Mouse (Mus musculus) heart, embryonic 13.5 days (tissue): Measurements from ENCODE around the gene Rsg1. TPM values are rescaled to one million over a fixed set of nuclear protein-coding genes. Genes with fewer than 3 reads are reported as not detected.
A peak's percentile ranks its signal among the peaks of the same experiment; 100 is the strongest.

Experiments
- ATAC-seq: fragments of 200-750 bp; cut with Nextera tagmentation; 2 replicates; pipeline ENCODE4 v1.8.0; 2017; ENCODE audit warnings: moderate TSS enrichment; ENCODE audit not compliant: insufficient number of reproducible peaks, low FRiP score, low TSS enrichment; ENCODE audit errors: extremely low read depth
- H3K27ac ChIP-seq: fragments of 300-500 bp; sonication (generic); replicated peaks from 2 replicates; pipeline ENCODE4 v1.5.1; 2015; ENCODE audit warnings: moderate library complexity, mild to moderate bottlenecking, inconsistent platforms
- H3K27me3 ChIP-seq: fragments of 300-500 bp; sonication (generic); replicated peaks from 2 replicates; pipeline ENCODE4 v1.6.1; 2015; ENCODE audit warnings: mild to moderate bottlenecking, inconsistent platforms
- H3K36me3 ChIP-seq: fragments of 300-500 bp; sonication (generic); 2 replicates; pipeline ENCODE4 v1.6.1; 2015; ENCODE audit warnings: mild to moderate bottlenecking, inconsistent platforms
- H3K4me1 ChIP-seq: fragments of 300-500 bp; sonication (generic); 2 replicates; pipeline ENCODE4 v1.6.1; 2015; ENCODE audit warnings: inconsistent platforms
- H3K4me2 ChIP-seq: fragments of 300-500 bp; sonication (generic); 2 replicates; pipeline ENCODE4 v1.6.1; 2015; ENCODE audit warnings: inconsistent platforms, mild to moderate bottlenecking, moderate library complexity
- H3K4me3 ChIP-seq: fragments of 300-500 bp; sonication (generic); 2 replicates; pipeline ENCODE4 v1.5.1; 2015; ENCODE audit warnings: moderate library complexity, mild to moderate bottlenecking, inconsistent platforms
- H3K9ac ChIP-seq: fragments of 300-500 bp; sonication (generic); 2 replicates; pipeline ENCODE4 v1.6.1; 2015; ENCODE audit warnings: inconsistent platforms, mild to moderate bottlenecking, moderate library complexity
- H3K9me3 ChIP-seq: fragments of 300-500 bp; sonication (generic); 2 replicates; pipeline ENCODE4 v1.6.1; 2016; ENCODE audit warnings: inconsistent platforms
- WGBS: fragments of 180-500 bp; shearing (Covaris S2); methylation state at CpG from one replicate; pipeline ENCODE4 v1.1.7; 2015; ENCODE audit warnings: mixed read lengths; 5-methylcytosine and 5-hydroxymethylcytosine counted together
- polyA plus RNA-seq: library from polyadenylated mRNA; unstranded; fragments of >200 nt; fragmentation: Nextera tagmentation; extraction: Ambion mirVana; gene quantifications from 2 replicates; pipeline ENCODE4 v1.2.1, GENCODE M21; 2015

Rsg1 gene
- polyA plus RNA-seq, 1 experiment from 2014 or later: 2.3 TPM

DNA sequence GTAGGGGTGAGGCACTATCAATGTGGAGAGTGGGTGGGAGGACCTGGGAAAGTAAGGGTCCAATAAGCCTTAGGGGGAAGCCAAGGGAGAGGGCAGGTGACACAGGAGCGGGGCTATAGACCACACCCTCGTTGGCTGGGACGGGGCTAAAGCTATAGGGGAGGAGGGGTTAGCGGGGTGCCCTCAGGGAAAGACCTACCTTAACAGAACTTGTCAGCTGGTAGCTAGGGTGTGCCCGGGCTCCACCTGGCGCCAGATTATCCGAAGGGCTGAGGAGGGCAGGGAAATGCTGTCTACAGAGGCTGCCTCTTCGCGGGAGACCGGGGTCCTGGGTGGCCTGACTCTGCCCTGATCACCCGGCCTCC is 34.8 kb downstream of the Rsg1 start:
- Histone ChIP-seq H3K4me3 (peak overlapping the region; percentile 52), H3K9me3 (no peaks in the 10 kb centered on the region), H3K27ac (no peak overlapping the region), H3K27me3 (peaks cover 84% of the 10 kb centered on the region), H3K36me3 (no peaks in the 10 kb centered on the region), H3K4me2 (peak overlapping the region; percentile 72), H3K9ac (0 out of 2 replicates have a peak overlapping the region, but pooled peaks have one; percentile 68), H3K4me1 (peaks cover 44% of the 10 kb centered on the region)
- ATAC-seq: no peak
- 7% methylated on average over 11 of the region's 11 CpGs for WGBS

DNA sequence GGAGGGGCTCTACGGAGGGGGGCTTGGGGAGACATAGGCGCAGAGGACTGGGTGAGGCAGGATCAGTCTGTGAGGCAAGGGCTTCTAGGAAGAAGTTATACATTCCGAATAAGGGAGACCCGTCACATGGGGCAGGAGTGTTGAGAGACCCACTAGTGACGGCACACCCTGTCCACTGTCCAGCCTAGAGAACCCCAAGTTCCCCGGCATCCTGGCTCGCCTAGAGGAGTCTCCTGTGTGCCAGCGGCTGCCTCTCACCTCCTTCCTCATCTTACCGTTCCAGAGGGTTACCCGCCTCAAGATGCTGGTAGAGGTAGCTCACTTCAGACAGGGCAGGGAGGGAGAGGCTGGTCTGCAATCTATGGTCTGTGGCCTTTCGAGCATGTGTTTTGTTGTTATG is 35.6 kb downstream of the Rsg1 start:
- Histone ChIP-seq H3K27me3 (peaks cover 76% of the 10 kb centered on the region), H3K4me2 (no peak overlapping the region), H3K36me3 (no peaks in the 10 kb centered on the region), H3K9ac (no peak overlapping the region), H3K9me3 (no peaks in the 10 kb centered on the region), H3K4me1 (peaks cover 44% of the 10 kb centered on the region), H3K4me3 (no peak overlapping the region), H3K27ac (no peak overlapping the region)
- no peak for ATAC-seq
- WGBS: 66% methylated on average over 11 of the region's 11 CpGs

DNA sequence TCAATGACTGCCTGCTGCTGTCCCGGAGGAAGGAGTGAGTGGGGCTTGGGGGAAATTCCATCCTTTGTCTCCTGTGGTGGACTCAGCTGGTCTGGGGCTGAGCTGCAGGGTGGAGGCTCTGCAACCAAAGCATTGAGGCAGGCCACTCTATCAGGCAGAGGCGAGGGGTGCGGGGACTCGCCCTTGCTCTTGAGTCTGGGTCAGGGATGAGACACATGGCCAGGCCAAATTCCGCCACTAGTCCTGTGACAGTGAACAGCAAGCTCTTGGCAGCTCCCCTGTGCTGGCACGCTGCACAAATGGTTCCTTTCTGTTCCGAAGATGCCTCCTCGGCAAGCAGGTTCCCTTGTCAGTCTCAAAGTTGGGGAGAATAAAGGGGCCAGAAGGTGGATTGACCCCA is 37.3 kb downstream of the Rsg1 start:
- Histone ChIP-seq H3K27ac (no peak overlapping the region), H3K27me3 (peaks cover 59% of the 10 kb centered on the region), H3K9me3 (no peaks in the 10 kb centered on the region), H3K4me3 (no peak overlapping the region), H3K9ac (no peak overlapping the region), H3K4me2 (no peak overlapping the region), H3K4me1 (peaks cover 27% of the 10 kb centered on the region), H3K36me3 (no peaks in the 10 kb centered on the region)
- 50% methylated on average over 8 of the region's 8 CpGs for WGBS
- ATAC-seq: no peak

DNA sequence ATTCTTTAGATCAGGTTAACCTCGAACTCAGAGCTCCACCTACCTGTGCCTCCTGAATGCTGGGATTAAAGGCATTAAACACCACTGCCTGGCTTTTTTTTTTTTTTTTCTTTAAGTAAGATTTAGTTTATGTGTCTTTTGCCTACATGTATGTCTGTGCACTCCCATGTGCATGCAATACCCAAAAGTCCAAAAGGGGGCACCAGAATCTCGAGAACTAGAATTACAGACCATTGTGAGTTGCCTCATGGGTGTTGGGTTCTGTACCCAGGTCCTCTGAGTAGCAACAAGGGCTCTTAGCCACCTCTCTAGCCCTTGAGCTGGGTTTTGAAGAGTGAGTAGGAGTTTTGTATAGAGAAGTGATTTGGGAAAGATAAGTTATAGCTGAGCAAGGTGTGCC is 38.9 kb downstream of the Rsg1 start:
- ATAC-seq: no peak
- Histone ChIP-seq H3K4me1 (peaks cover 11% of the 10 kb centered on the region), H3K27me3 (peaks cover 43% of the 10 kb centered on the region), H3K4me3 (no peak overlapping the region), H3K9ac (no peak overlapping the region), H3K9me3 (no peaks in the 10 kb centered on the region), H3K27ac (no peak overlapping the region), H3K4me2 (no peak overlapping the region), H3K36me3 (no peaks in the 10 kb centered on the region)
- 64% methylated on average over 2 of the region's 2 CpGs for WGBS

DNA sequence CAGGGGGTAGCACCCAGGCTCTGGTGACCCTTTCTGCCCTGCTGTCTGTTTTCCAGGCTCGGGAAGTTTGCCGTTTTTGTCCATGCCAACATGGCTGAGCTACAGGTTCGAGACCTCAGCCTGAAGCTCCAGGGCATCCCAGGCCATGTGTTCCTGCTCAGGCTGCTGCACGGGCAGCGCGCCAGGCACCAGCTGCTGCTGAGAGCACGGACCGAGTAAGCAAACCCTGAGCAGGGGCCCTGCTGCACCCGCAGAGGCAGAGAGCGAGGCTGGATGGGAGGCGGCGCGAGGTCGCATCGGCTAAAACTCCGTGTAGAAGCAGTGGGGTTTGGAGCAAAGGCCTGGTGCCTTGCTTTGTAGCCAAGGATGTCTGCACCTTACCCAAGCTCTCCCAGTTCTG is 40.5 kb downstream of the Rsg1 start:
- H3K9me3 ChIP-seq: no peaks in the 10 kb centered on the region
- H3K4me1 ChIP-seq: no peaks in the 10 kb centered on the region
- peaks cover 27% of the 10 kb centered on the region for H3K27me3 ChIP-seq
- ATAC-seq: no peak
- no peaks in the 10 kb centered on the region for H3K36me3 ChIP-seq
- WGBS: 71% methylated on average over 16 of the region's 16 CpGs
- H3K4me3 ChIP-seq: no peak overlapping the region
- no peak overlapping the region for H3K27ac ChIP-seq
- 0 out of 2 replicates have a peak overlapping the region, but pooled peaks have one; percentile 3 for H3K9ac ChIP-seq
- H3K4me2 ChIP-seq: no peak overlapping the region

DNA sequence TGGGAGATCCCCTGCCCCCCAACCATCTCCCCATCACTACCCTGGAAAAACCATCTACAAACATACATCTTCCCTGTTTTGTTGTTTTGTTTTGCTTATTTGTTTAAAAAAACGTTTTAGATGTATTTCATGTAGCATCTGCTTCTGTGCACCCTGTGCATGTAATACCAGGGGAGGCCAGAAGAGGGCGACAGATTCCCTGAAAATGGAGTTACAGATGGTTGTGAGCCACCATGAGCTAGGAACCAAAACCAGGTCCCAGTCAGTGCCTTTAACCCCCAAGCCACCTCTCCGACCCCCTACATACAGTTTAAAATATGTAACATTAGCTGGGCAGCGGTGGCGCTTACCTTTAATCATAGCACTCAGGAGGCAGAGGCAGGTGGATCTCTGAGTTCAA is 43.7 kb downstream of the Rsg1 start:
- Histone ChIP-seq H3K4me2 (no peak overlapping the region), H3K4me3 (no peak overlapping the region), H3K9ac (no peak overlapping the region), H3K9me3 (0 out of 2 replicates have a peak, but pooled peaks cover 7% of the 10 kb centered on the region), H3K4me1 (0 out of 2 replicates have a peak, but pooled peaks cover 7% of the 10 kb centered on the region), H3K27ac (no peak overlapping the region), H3K36me3 (no peaks in the 10 kb centered on the region), H3K27me3 (no peaks in the 10 kb centered on the region; the same call in 1 of the 2 replicates)
- ATAC-seq: no peak
- 62% methylated on average over 5 of the region's 5 CpGs for WGBS

DNA sequence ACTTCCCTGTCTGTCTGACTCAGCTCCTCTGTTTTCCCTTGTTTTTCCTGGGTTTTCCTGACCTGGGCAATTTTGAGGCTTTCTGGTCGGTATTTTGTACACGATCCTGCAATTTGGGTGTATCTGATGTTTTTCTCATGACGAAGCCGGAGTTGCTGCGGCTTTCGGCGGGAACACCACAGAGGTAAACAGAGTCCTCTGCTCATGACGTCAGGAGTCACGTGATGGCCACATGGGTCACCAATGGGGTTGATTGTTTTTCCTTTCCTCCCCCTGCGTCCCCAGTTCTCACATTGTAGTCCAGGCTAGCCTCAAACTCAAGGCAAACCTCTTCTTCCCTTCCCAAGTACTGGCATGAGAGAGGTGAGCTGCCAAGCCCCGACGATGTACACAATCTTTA is 45.7 kb downstream of the Rsg1 start:
- no peak for ATAC-seq
- H3K9ac ChIP-seq: no peak overlapping the region
- no peaks in the 10 kb centered on the region; the same call in 1 of the 2 replicates for H3K27me3 ChIP-seq
- 0 out of 2 replicates have a peak, but pooled peaks cover 7% of the 10 kb centered on the region for H3K9me3 ChIP-seq
- 70% methylated on average over 12 of the region's 12 CpGs for WGBS
- 0 out of 2 replicates have a peak, but pooled peaks cover 7% of the 10 kb centered on the region for H3K4me1 ChIP-seq
- H3K4me2 ChIP-seq: peak overlapping the region; percentile 55; the same call in 1 of the 2 replicates
- peak overlapping the region; percentile 16; the same call in 1 of the 2 replicates for H3K4me3 ChIP-seq
- H3K36me3 ChIP-seq: no peaks in the 10 kb centered on the region
- H3K27ac ChIP-seq: no peak overlapping the region

DNA sequence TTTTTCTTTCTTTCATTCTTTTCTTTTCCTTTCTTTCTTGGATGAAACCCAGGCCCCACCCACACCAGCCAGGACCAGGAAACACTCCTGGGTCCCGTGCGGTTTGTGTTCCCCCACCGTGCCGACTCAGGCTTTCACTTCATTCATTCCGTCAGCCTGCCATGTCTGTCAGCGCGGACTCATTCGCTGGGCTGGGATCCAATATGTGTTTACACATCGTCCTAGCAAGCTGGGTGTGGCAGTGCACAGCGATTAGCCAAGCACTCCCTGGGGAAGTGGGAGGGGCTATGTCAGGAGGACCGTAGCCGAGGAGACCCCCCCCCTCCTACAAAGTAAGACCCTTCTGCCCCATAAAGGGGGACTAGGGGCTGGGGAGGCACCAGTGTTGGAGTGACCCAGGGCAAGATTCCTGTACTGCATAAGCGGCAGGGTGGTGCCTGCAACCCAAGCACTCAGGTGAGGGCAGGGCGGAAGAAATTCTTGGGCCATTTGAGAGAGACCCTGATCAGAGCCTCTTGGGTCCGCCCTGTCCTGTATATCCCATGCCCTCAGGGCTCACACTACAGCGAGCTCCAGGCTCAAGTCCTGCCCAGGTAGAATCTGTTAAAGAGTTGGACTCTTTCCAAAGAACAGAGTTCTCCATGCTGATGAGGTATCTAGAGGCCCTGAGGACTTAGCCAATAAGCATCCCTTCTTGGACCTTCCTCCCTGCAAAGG is 46.4 kb downstream of the Rsg1 start:
- Histone ChIP-seq H3K27me3 (no peaks in the 10 kb centered on the region), H3K9me3 (0 out of 2 replicates have a peak, but pooled peaks cover 7% of the 10 kb centered on the region), H3K4me1 (0 out of 2 replicates have a peak, but pooled peaks cover 7% of the 10 kb centered on the region), H3K4me3 (peak overlapping the region; percentile 16), H3K4me2 (peak overlapping the region; percentile 55), H3K27ac (no peak overlapping the region), H3K36me3 (no peaks in the 10 kb centered on the region), H3K9ac (0 out of 2 replicates have a peak overlapping the region, but pooled peaks have one; percentile 41)
- WGBS: 43% methylated on average over 16 of the region's 16 CpGs
- ATAC-seq: peak; percentile 27; the same call in 1 of the 2 replicates

DNA sequence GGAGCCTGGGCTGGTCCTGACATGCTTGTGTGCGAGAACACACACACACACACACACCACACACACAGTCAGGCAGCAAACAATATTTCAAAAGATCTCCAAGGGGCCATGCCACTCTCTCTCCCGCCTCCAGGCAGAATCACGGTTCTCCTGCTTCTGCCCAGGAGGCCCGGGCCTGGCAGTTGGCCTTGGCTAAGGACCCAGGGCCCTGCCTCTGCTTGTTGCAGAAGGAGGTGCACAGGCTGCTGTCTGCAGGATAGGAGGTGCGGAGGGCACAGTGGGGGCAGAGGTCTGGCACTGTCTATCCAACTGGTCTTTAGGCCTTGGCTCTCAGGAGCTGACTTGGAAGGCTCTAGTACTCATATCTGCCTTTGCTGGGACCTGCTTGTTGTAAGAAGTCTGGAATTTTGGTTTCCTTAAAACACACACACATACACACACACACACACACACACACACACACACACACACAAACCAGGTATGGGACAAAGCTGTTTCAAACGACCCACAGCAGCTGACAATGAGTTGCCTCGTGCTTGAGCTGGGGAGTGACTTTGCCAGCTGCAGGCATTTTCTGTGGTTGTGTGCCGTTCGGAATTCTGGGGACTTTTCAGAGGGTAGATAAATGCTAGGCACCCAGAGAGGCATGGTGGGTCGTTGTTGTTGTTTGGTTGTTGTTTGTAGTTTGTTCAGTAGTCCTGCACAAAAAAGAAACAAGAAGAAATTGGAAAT is 49.3 kb downstream of the Rsg1 start:
- Histone ChIP-seq H3K4me2 (no peak overlapping the region), H3K36me3 (no peaks in the 10 kb centered on the region), H3K9me3 (peaks cover 11% of the 10 kb centered on the region; the same call in 1 of the 2 replicates), H3K9ac (no peak overlapping the region), H3K27ac (no peak overlapping the region), H3K27me3 (no peaks in the 10 kb centered on the region), H3K4me1 (0 out of 2 replicates have a peak, but pooled peaks cover 7% of the 10 kb centered on the region), H3K4me3 (no peak overlapping the region)
- ATAC-seq: no peak
- WGBS: 70% methylated on average over 10 of the region's 10 CpGs

DNA sequence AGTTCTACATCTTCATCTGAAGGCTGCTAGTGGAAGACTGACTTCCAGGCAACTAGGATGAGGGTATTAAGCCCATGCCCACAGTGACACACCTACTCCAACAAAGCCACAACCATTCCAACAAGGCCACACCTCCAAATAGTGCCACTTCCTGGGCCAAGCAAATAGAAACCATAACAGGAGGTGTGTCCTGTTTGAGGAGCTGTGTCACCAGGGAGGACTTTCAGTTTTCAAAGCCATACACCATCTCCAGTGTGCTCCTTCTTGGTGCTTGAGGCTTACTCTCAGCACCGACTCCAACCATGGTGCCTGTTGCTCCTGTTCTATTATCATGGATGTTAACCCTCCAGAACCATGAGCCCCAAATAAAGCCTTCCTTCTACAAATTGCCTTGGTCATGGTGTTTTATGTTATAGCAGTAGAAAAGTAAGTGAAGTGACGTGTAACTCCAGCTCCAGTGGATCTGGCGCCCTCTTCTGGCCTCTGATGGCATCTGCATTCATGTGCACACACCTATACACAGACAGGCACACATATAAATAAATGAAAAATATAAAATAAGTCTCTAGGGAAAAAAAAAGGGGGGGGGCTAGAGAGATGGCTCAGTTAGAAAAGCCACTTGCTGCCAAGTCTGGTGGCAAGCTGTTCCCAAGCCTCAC is 52.4 kb downstream of the Rsg1 start:
- H3K27me3 ChIP-seq: no peaks in the 10 kb centered on the region
- H3K27ac ChIP-seq: no peak overlapping the region
- no peak overlapping the region for H3K4me2 ChIP-seq
- 79% methylated on average over 3 of the region's 3 CpGs for WGBS
- no peak overlapping the region for H3K9ac ChIP-seq
- peaks cover 11% of the 10 kb centered on the region; the same call in 1 of the 2 replicates for H3K9me3 ChIP-seq
- ATAC-seq: no peak
- no peaks in the 10 kb centered on the region for H3K4me1 ChIP-seq
- no peak overlapping the region for H3K4me3 ChIP-seq
- no peaks in the 10 kb centered on the region for H3K36me3 ChIP-seq

DNA sequence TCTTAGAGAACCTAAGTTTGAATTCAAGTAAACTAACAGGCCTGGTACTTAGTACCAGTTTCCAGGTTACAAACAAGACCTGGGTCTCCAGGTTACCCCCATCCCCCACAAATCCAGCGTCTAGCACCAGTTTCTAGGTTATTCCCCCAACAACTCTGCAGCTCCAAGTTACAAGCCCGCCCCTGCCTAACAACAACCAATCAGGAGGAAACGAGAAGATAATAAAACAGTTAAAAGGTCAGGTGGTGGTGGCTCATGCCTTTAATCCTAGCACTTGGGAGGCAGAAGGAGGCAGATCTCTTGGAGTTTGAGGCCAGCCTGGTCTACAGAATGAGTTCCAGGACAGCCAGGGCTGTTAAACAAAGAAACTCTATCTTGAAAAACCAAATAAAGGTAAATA is 53.5 kb downstream of the Rsg1 start:
- Histone ChIP-seq H3K4me1 (0 out of 2 replicates have a peak, but pooled peaks cover 4% of the 10 kb centered on the region), H3K4me2 (no peak overlapping the region), H3K27ac (no peak overlapping the region), H3K9me3 (peaks cover 5% of the 10 kb centered on the region; the same call in 1 of the 2 replicates), H3K36me3 (no peaks in the 10 kb centered on the region), H3K9ac (no peak overlapping the region), H3K4me3 (no peak overlapping the region), H3K27me3 (no peaks in the 10 kb centered on the region)
- WGBS: 55% methylated on average over 3 of the region's 3 CpGs
- no peak for ATAC-seq
